In genomic region chr11:5705972-5706371, GRCm38 (mm10) we compare ENCODE assay signal across 10 mouse cellular contexts. TPM values are rescaled to one million over a fixed set of nuclear protein-coding genes. Genes with fewer than 3 reads are reported as not detected.
DNase-seq lines count a peak whose midpoint lies in the region; ATAC-seq lines count a peak whose summit lies in the region.
"Had no signal": no experiment of that assay in that cellular context is flagged by ENCODE, and none has a peak within 500 bp of the region (broad histone marks: within the 10 kb centered on the region; RNA-seq: fewer than 3 reads in every experiment).

No protein-coding gene starts in this region.

- intact Hi-C loops in left cerebral cortex, postnatal 10 days (cut with DNase I): loop anchor here (5.0 kb wide), 1 partner anchor 219 kb away; no protein-coding TSS in a partner anchor

- H3K4me2 ChIP-seq in hindbrain, embryonic 11.5 days (replicated peaks; ENCODE audit: low read depth, low read length): no peak overlapping the region
- H3K4me2 ChIP-seq in hindbrain, embryonic 12.5 days (replicated peaks): peak overlapping the region; percentile 88
- peak overlapping the region; percentile 70 for H3K4me2 ChIP-seq in midbrain, embryonic 13.5 days (replicated peaks)

- H3K27me3 ChIP-seq in hindbrain, embryonic 10.5 days (ENCODE audit: insufficient read depth, poor library complexity, severe bottlenecking): no peaks in the 10 kb centered on the region
- no peaks in the 10 kb centered on the region for H3K27me3 ChIP-seq in hindbrain, embryonic 11.5 days (ENCODE audit: control insufficient read depth, insufficient read depth, low read length)
- H3K27me3 ChIP-seq in hindbrain, embryonic 12.5 days: no peaks in the 10 kb centered on the region
- H3K27me3 ChIP-seq in midbrain, embryonic 13.5 days: no peaks in the 10 kb centered on the region

- H3K9ac ChIP-seq in hindbrain, embryonic 11.5 days (ENCODE audit: low read depth, low read length): no peak overlapping the region
- peak overlapping the region; percentile 93; the same call in 1 of the 2 replicates for H3K9ac ChIP-seq in hindbrain, embryonic 12.5 days
- H3K9ac ChIP-seq in midbrain, embryonic 13.5 days (replicated peaks): no peak overlapping the region

- no peak for DNase-seq in hindbrain, embryonic 10.5 days (ENCODE audit: low spot score)
- no peak for DNase-seq in hindbrain, embryonic 11.5 days (ENCODE audit: low spot score)
- DNase-seq in R1 (ENCODE audit: low read depth, low spot score): peak; percentile 2
- no peak for DNase-seq in layer of hippocampus, adult 9-10 months (ENCODE audit: low spot score)
- DNase-seq in left cerebral cortex, postnatal 10 days (ENCODE audit: extremely low spot score in 1 of 2, low spot score in 2 of 2): no peak
- DNase-seq: cerebellum, postnatal 36 days had no signal

- peak overlapping the region; percentile 99; the same call in 1 of the 2 replicates for H3K4me3 ChIP-seq in hindbrain, embryonic 10.5 days
- no peak overlapping the region for H3K4me3 ChIP-seq in hindbrain, embryonic 11.5 days (ENCODE audit: low read depth, low read length)
- peak overlapping the region; percentile 96; the same call in 1 of the 2 replicates for H3K4me3 ChIP-seq in hindbrain, embryonic 12.5 days
- peak overlapping the region; percentile 94 for H3K4me3 ChIP-seq in midbrain, embryonic 13.5 days (replicated peaks)

- peaks cover 32% of the 10 kb centered on the region for H3K36me3 ChIP-seq in hindbrain, embryonic 10.5 days
- H3K36me3 ChIP-seq in hindbrain, embryonic 11.5 days (ENCODE audit: control insufficient read depth, insufficient read depth, low read length): no peaks in the 10 kb centered on the region
- H3K36me3 ChIP-seq in hindbrain, embryonic 12.5 days: peaks cover 20% of the 10 kb centered on the region
- peaks cover 25% of the 10 kb centered on the region for H3K36me3 ChIP-seq in midbrain, embryonic 13.5 days

- no peak overlapping the region for H3K27ac ChIP-seq in hindbrain, embryonic 10.5 days
- no peak overlapping the region for H3K27ac ChIP-seq in hindbrain, embryonic 11.5 days (ENCODE audit: low read depth, low read length)
- H3K27ac ChIP-seq in hindbrain, embryonic 12.5 days: no peak overlapping the region
- no peak overlapping the region for H3K27ac ChIP-seq in midbrain, embryonic 13.5 days

- no peaks in the 10 kb centered on the region for H3K9me3 ChIP-seq in hindbrain, embryonic 10.5 days
- H3K9me3 ChIP-seq in hindbrain, embryonic 11.5 days (ENCODE audit: control insufficient read depth, low read length): no peaks in the 10 kb centered on the region
- no peaks in the 10 kb centered on the region for H3K9me3 ChIP-seq in hindbrain, embryonic 12.5 days (replicated peaks)
- H3K9me3 ChIP-seq in midbrain, embryonic 13.5 days: no peaks in the 10 kb centered on the region

- H3K4me1 ChIP-seq in hindbrain, embryonic 10.5 days (replicated peaks): peaks cover 21% of the 10 kb centered on the region
- peaks cover 2% of the 10 kb centered on the region for H3K4me1 ChIP-seq in hindbrain, embryonic 11.5 days (replicated peaks; ENCODE audit: control insufficient read depth, insufficient read depth, low read length)
- H3K4me1 ChIP-seq in hindbrain, embryonic 12.5 days: peaks cover 15% of the 10 kb centered on the region
- peaks cover 15% of the 10 kb centered on the region for H3K4me1 ChIP-seq in midbrain, embryonic 13.5 days (replicated peaks)

- ATAC-seq in hindbrain, embryonic 11.5 days (ENCODE audit: low FRiP score): no peak
- ATAC-seq in hindbrain, embryonic 12.5 days (ENCODE audit: low FRiP score): no peak
- ATAC-seq in midbrain, embryonic 13.5 days: no peak
- no peak for ATAC-seq in CD4-positive, CD25-positive, alpha-beta regulatory T cell, adult 4 months
- ATAC-seq: inflammation-experienced regulatory T-cells, adult 6 months had no signal

- WGBS in hindbrain, embryonic 10.5 days: 96% methylated on average over 9 of the region's 9 CpGs
- WGBS in hindbrain, embryonic 11.5 days: 97% methylated on average over 9 of the region's 9 CpGs
- WGBS in hindbrain, embryonic 12.5 days: 94% methylated on average over 9 of the region's 9 CpGs
- 96% methylated on average over 9 of the region's 9 CpGs for WGBS in midbrain, embryonic 13.5 days

RNA-seq across cellular contexts. Expression of gene Mrps24, which starts 9.5 kb away (rescaled TPM):
- polyA plus RNA-seq in hindbrain, embryonic 10.5 days (2016; fragmentation: Nextera tagmentation; extraction: Ambion mirVana): 144 and 183 TPM in 2 replicates
- polyA plus RNA-seq in hindbrain, embryonic 11.5 days (2014; fragmentation: Nextera tagmentation; extraction: Ambion mirVana): 164 and 170 TPM in 2 replicates
- 137 and 162 TPM in 2 replicates for polyA plus RNA-seq in hindbrain, embryonic 12.5 days (2016; fragmentation: Nextera tagmentation; extraction: Ambion mirVana)
- 160 and 177 TPM in 2 replicates for polyA plus RNA-seq in midbrain, embryonic 13.5 days (2015; fragmentation: Nextera tagmentation; extraction: Ambion mirVana)
- 100 to 1,000 TPM in 1 of 2 experiments, 10 to 100 TPM in 1; 95.4 to 101 TPM for total RNA-seq in left cerebral cortex, postnatal 10 days (2021)
- polyA plus RNA-seq in CD4-positive, CD25-positive, alpha-beta regulatory T cell, adult 4 months (2017; shearing (Covaris generic)): 10 to 100 TPM; 39.0 to 47.3 TPM

RNA-seq across cellular contexts. Expression of gene Urgcp, which starts 56.2 kb away (rescaled TPM):
- 18.1 and 20.4 TPM in 2 replicates for polyA plus RNA-seq in hindbrain, embryonic 10.5 days (2016; fragmentation: Nextera tagmentation; extraction: Ambion mirVana)
- 8.4 and 9.6 TPM in 2 replicates for polyA plus RNA-seq in hindbrain, embryonic 11.5 days (2014; fragmentation: Nextera tagmentation; extraction: Ambion mirVana)
- 26.1 and 26.6 TPM in 2 replicates for polyA plus RNA-seq in hindbrain, embryonic 12.5 days (2016; fragmentation: Nextera tagmentation; extraction: Ambion mirVana)
- polyA plus RNA-seq in midbrain, embryonic 13.5 days (2015; fragmentation: Nextera tagmentation; extraction: Ambion mirVana): 24.9 and 26.5 TPM in 2 replicates
- total RNA-seq in left cerebral cortex, postnatal 10 days (2021): 10 to 100 TPM; 49.2 to 55.0 TPM
- polyA plus RNA-seq in CD4-positive, CD25-positive, alpha-beta regulatory T cell, adult 4 months (2017; shearing (Covaris generic)): 1 to 10 TPM; 5.2 to 9.1 TPM
